Mouse (Mus musculus): Measurements from ENCODE around the gene Id1. TPM values are rescaled to one million over a fixed set of nuclear protein-coding genes. Genes with fewer than 3 reads are reported as not detected.

Gene Id1
- polyA plus RNA-seq, 1 experiment from 2014 or later, result 39.7 TPM

DNA sequence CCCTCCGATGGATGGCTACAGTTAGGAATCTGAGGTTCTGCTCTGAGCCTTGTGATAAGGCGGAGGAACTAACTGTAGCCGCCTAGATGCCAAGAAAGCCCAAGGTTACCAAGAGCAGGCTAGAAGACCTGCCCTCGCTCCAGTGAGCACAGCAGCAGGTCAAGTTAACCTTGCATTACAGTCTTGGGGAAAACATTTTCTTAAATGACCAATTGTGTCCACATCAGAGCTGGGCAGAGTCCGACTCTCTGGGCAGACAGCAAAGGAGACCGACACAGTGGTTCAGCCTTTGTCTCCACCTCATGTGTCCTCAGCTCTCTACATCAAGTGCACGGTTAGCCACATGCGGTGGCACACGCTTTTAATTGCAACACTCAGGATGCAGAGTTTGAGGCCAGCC is 35.5 kb downstream of the Id1 start:
- WGBS (ENCODE audit: insufficient replicate concordance), result 62% methylated on average over 9 of the region's 9 CpGs
- ATAC-seq (no peak), DNase-seq (no peak)
- Histone ChIP-seq H3K9ac (replicated peaks) (no peak overlapping the region), H3K9me3 (ENCODE audit: low read length) (no peaks in the 10 kb centered on the region), H3K4me3 (ENCODE audit: low read depth, low read length) (no peak overlapping the region), H3K36me3 (replicated peaks; ENCODE audit: insufficient read depth, low read length) (no peaks in the 10 kb centered on the region), H3K4me2 (ENCODE audit: low read depth, low read length) (no peak overlapping the region), H3K27me3 (ENCODE audit: insufficient read depth, low read length) (no peaks in the 10 kb centered on the region), H3K4me1 (ENCODE audit: insufficient read depth) (peaks cover 27% of the 10 kb centered on the region), H3K27ac (ENCODE audit: low read depth) (no peak overlapping the region)
- TF ChIP-seq EP300 (IDR thresholded peaks at IDR 0.05; ENCODE audit: low read depth) (no peak), CTCF (IDR thresholded peaks at IDR 0.05; ENCODE audit: low read depth) (no peak)

DNA sequence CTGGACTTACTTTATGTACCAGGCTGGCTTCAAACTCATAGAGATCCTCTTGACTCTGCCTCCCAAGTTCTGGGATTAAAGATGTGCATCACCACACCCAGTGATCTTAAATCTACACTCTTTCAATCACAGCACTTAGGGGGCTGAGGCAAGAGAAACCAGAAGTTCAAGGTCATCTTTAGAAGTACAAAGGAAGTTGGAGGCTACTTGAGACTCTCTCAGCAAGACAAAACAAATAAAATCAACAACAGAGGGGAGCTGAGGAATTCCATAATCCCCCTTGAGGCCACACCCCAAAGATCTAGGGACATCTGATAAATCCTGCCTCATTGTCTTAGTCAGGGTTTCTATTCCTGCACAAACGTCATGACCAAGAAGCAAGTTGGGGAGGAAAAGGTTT is 36.2 kb downstream of the Id1 start:
- H3K4me1 ChIP-seq (ENCODE audit: insufficient read depth), result peaks cover 21% of the 10 kb centered on the region
- H3K27ac ChIP-seq (ENCODE audit: low read depth), result no peak overlapping the region
- no peak for ATAC-seq
- no peak for TF ChIP-seq CTCF (IDR thresholded peaks at IDR 0.05; ENCODE audit: low read depth)
- TF ChIP-seq EP300 (IDR thresholded peaks at IDR 0.05; ENCODE audit: low read depth), result no peak
- no peak overlapping the region for H3K9ac ChIP-seq (replicated peaks)
- H3K27me3 ChIP-seq (ENCODE audit: insufficient read depth, low read length), result no peaks in the 10 kb centered on the region
- no peak overlapping the region for H3K4me3 ChIP-seq (ENCODE audit: low read depth, low read length)
- H3K36me3 ChIP-seq (replicated peaks; ENCODE audit: insufficient read depth, low read length), result no peaks in the 10 kb centered on the region
- DNase-seq, result no peak
- H3K4me2 ChIP-seq (ENCODE audit: low read depth, low read length), result no peak overlapping the region
- no peaks in the 10 kb centered on the region for H3K9me3 ChIP-seq (ENCODE audit: low read length)
- 39% methylated on average over 1 of the region's 1 CpGs for WGBS (ENCODE audit: insufficient replicate concordance)

DNA sequence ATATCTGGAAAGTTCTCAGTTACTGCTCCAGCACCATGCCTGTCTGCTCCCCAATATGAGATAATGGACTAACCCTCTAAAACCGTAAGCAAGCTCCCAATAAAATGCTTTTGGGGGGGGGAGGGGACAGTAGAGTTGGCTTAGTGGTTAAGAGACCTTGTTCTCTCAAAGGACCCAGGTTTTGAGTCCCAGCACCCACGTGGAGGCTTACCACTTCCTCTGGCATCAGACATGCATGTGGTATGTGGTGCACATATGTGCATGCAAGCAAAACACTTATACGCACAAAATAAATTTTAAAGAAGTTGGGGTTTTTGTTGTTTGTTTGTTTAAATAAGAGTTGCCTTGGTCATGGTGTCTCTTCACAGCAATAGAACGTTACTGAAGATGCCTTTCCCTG is 39.3 kb downstream of the Id1 start:
- no peaks in the 10 kb centered on the region for H3K27me3 ChIP-seq (ENCODE audit: insufficient read depth, low read length)
- DNase-seq, result no peak
- H3K4me3 ChIP-seq (ENCODE audit: low read depth, low read length), result no peak overlapping the region
- 57% methylated on average over 4 of the region's 4 CpGs for WGBS (ENCODE audit: insufficient replicate concordance)
- peaks cover 11% of the 10 kb centered on the region for H3K4me1 ChIP-seq (ENCODE audit: insufficient read depth)
- H3K4me2 ChIP-seq (ENCODE audit: low read depth, low read length), result no peak overlapping the region
- TF ChIP-seq EP300 (IDR thresholded peaks at IDR 0.05; ENCODE audit: low read depth) (no peak), CTCF (IDR thresholded peaks at IDR 0.05; ENCODE audit: low read depth) (no peak)
- H3K36me3 ChIP-seq (replicated peaks; ENCODE audit: insufficient read depth, low read length), result peaks cover 17% of the 10 kb centered on the region
- H3K9me3 ChIP-seq (ENCODE audit: low read length), result no peaks in the 10 kb centered on the region
- no peak overlapping the region for H3K9ac ChIP-seq (replicated peaks)
- ATAC-seq, result no peak
- H3K27ac ChIP-seq (ENCODE audit: low read depth), result no peak overlapping the region

DNA sequence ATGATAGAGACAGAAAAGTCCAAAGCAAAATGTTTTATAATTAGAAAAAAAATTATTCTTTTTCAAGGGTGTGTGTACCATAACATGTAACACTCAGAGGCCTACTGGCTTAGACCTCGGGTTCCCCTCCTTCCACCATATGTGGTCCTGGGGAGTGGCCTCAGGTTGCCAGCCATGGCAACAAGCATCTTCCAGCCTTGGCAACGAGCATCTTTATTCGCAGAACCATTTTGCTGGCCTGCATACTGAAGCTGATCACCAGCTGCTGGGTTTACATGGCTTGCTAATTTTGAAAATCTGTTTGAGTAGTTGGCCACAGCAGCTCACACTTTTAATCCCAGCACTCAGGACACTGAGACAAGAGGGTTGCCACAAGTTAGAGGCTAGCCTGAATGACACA is 40.0 kb downstream of the Id1 start:
- Histone ChIP-seq H3K4me1 (ENCODE audit: insufficient read depth) (peaks cover 17% of the 10 kb centered on the region), H3K27me3 (ENCODE audit: insufficient read depth, low read length) (no peaks in the 10 kb centered on the region), H3K4me3 (ENCODE audit: low read depth, low read length) (no peak overlapping the region), H3K9me3 (ENCODE audit: low read length) (no peaks in the 10 kb centered on the region), H3K4me2 (ENCODE audit: low read depth, low read length) (no peak overlapping the region), H3K9ac (replicated peaks) (no peak overlapping the region), H3K27ac (ENCODE audit: low read depth) (no peak overlapping the region), H3K36me3 (replicated peaks; ENCODE audit: insufficient read depth, low read length) (peaks cover 23% of the 10 kb centered on the region)
- WGBS (ENCODE audit: insufficient replicate concordance), result 79% methylated on average over 3 of the region's 3 CpGs
- DNase-seq, result no peak
- no peak for TF ChIP-seq CTCF (IDR thresholded peaks at IDR 0.05; ENCODE audit: low read depth)
- no peak for TF ChIP-seq EP300 (IDR thresholded peaks at IDR 0.05; ENCODE audit: low read depth)
- ATAC-seq, result no peak

DNA sequence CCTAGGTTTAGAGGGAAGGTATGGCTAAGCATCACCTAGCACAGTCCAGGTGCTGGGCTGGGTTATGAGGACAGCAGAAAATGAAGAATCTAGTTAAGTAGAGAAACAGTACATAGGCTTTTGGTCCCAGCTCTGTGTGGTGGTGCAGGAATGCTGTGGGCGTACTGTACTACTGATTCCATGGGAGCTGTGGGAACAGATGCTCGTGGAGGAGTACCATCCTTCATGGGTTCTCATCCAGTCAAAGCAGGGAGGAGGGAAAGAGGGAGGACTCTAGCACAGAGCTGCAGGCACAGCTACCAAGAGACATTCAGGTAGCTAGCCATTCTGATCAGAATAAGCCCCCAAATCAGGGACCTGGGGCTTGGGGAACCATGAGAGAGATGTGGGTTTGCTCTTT is 40.4 kb downstream of the Id1 start:
- Histone ChIP-seq H3K9ac (replicated peaks) (no peak overlapping the region), H3K36me3 (replicated peaks; ENCODE audit: insufficient read depth, low read length) (peaks cover 27% of the 10 kb centered on the region), H3K9me3 (ENCODE audit: low read length) (no peaks in the 10 kb centered on the region), H3K27ac (ENCODE audit: low read depth) (no peak overlapping the region), H3K4me1 (ENCODE audit: insufficient read depth) (peaks cover 21% of the 10 kb centered on the region), H3K4me2 (ENCODE audit: low read depth, low read length) (no peak overlapping the region), H3K27me3 (ENCODE audit: insufficient read depth, low read length) (no peaks in the 10 kb centered on the region), H3K4me3 (ENCODE audit: low read depth, low read length) (no peak overlapping the region)
- ATAC-seq (no peak), DNase-seq (no peak)
- no peak for TF ChIP-seq CTCF (IDR thresholded peaks at IDR 0.05; ENCODE audit: low read depth)
- no peak for TF ChIP-seq EP300 (IDR thresholded peaks at IDR 0.05; ENCODE audit: low read depth)
- 81% methylated on average over 2 of the region's 2 CpGs for WGBS (ENCODE audit: insufficient replicate concordance)

DNA sequence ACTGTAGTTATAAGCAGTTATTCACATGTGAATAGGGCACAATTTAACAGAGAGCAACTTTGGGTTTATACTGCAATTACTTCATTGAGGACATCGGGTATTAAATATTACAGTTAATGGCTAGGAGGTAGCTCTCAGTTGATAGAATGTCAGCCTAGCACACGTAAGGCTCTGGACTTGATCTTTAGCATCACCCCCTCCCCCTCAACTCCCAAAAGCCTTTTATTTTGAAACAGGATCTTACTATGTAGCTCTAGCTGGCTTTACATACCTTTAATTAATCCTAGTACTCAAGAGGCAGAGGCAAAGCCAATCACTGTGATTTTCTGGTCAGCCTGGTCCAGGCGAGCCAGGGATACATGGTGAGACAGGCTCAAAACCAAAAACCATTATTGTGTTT is 41.0 kb downstream of the Id1 start:
- ATAC-seq, result no peak
- H3K4me1 ChIP-seq (ENCODE audit: insufficient read depth), result peaks cover 25% of the 10 kb centered on the region

DNA sequence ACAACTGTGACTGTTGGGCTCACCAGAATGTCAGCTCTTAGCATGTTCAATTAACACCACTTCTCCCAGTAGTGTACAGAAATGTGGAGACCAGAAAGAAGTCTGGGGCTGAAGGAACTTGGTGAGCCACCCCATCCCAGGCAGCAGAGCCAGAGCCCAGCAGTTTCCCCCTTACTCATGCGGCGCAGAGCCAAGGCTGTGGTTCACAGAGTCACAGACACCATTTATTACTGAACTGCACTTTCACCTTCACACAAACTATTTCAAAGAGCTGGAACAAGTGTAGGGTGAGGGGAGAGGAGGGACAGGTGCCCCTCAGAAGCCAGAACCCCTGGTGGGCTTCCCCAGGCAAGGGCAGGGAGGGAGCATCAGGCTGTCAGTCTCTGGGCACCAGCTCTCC is 44.4 kb downstream of the Id1 start:
- Histone ChIP-seq H3K4me3 (ENCODE audit: low read depth, low read length) (no peak overlapping the region), H3K27ac (ENCODE audit: low read depth) (peak overlapping the region; percentile 5; the same call in 1 of the 2 replicates), H3K9ac (replicated peaks) (no peak overlapping the region), H3K36me3 (replicated peaks; ENCODE audit: insufficient read depth, low read length) (peaks cover 49% of the 10 kb centered on the region), H3K27me3 (ENCODE audit: insufficient read depth, low read length) (no peaks in the 10 kb centered on the region), H3K4me1 (ENCODE audit: insufficient read depth) (peaks cover 45% of the 10 kb centered on the region), H3K9me3 (ENCODE audit: low read length) (no peaks in the 10 kb centered on the region), H3K4me2 (ENCODE audit: low read depth, low read length) (no peak overlapping the region)
- no peak for ATAC-seq
- TF ChIP-seq CTCF (IDR thresholded peaks at IDR 0.05; ENCODE audit: low read depth) (no peak), EP300 (IDR thresholded peaks at IDR 0.05; ENCODE audit: low read depth) (no peak)
- DNase-seq, result no peak
- 89% methylated on average over 2 of the region's 2 CpGs for WGBS (ENCODE audit: insufficient replicate concordance)

More for the DNA sequence above, 41.0 kb downstream of the Id1 start:
- H3K27ac ChIP-seq (ENCODE audit: low read depth), result no peak overlapping the region
- H3K4me3 ChIP-seq (ENCODE audit: low read depth, low read length), result no peak overlapping the region
- H3K36me3 ChIP-seq (replicated peaks; ENCODE audit: insufficient read depth, low read length), result peaks cover 34% of the 10 kb centered on the region
- no peaks in the 10 kb centered on the region for H3K9me3 ChIP-seq (ENCODE audit: low read length)
- no peak for DNase-seq
- no peak for TF ChIP-seq EP300 (IDR thresholded peaks at IDR 0.05; ENCODE audit: low read depth)
- no peak for TF ChIP-seq CTCF (IDR thresholded peaks at IDR 0.05; ENCODE audit: low read depth)
- 91% methylated on average over 3 of the region's 3 CpGs for WGBS (ENCODE audit: insufficient replicate concordance)
- H3K9ac ChIP-seq (replicated peaks), result no peak overlapping the region
- H3K27me3 ChIP-seq (ENCODE audit: insufficient read depth, low read length), result no peaks in the 10 kb centered on the region
- no peak overlapping the region for H3K4me2 ChIP-seq (ENCODE audit: low read depth, low read length)
